Mouse (Mus musculus): ENCODE results near the gene Snrnp25.

Snrnp25 gene

GRCm38 (mm10) chr11:32244064-32244463 lies 38.8 kb downstream of the Snrnp25 start:
- in situ Hi-C loops (cut with MboI): no loop called here

- in situ Hi-C loops (cut with MboI): no loop called here
These were observed 39.4 kb downstream of the Snrnp25 start for GRCm38 (mm10) chr11:32244617-32245016.

DNA sequence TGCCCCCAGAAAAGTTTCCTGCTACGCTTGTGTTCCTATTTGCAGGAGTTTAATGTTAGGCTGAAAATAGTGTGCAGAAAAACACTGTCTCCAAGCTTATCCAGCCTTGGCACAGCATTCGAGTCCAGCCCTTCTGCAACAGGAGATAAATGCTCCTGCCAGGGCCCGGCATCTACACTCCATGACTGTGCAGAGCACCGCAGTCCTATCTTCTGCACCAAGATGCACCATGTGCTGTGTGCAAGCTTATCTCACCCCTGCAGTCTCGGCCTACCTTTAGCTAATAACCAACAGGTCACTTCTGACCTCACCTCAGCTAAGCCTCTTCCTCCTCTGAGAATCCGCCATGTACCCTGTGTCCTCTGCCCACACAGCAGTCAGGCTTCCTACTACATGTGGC lies 40.4 kb downstream of the Snrnp25 start:
- in situ Hi-C loops (cut with MboI): no loop called here

- in situ Hi-C loops (cut with MboI): no loop called here
These were observed 41.9 kb downstream of the Snrnp25 start for GRCm38 (mm10) chr11:32247068-32247467.

DNA sequence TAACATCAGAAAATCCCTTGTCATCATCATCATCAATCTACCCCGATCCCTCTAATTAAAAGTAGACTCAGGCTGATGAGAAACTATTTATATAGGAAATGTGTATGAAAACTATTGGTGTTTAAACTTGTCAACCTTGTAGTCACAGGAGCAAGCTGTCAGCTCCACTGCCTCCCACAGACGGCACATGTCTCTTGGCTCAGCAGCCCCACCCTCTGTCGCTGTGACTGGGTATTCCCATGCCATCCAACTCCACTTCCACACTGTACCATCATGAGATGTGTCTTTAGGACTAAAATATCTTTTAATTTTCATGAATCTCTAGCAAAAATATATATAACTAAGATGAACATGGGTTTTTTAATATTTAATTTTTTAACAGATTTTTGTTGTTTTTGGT lies 43.1 kb downstream of the Snrnp25 start:
- in situ Hi-C loops (cut with MboI): no loop called here

GRCm38 (mm10) chr11:32250880-32251763 lies 45.9 kb downstream of the Snrnp25 start:
- in situ Hi-C loops (cut with MboI): no loop called here

- in situ Hi-C loops (cut with MboI): no loop called here
These were observed 47.9 kb downstream of the Snrnp25 start for GRCm38 (mm10) chr11:32253121-32253520.

- in situ Hi-C loops (cut with MboI): no loop called here
These were observed 50.9 kb downstream of the Snrnp25 start for GRCm38 (mm10) chr11:32256146-32256545.

GRCm38 (mm10) chr11:32256566-32256965 lies 51.4 kb downstream of the Snrnp25 start:
- in situ Hi-C loops (cut with MboI): no loop called here

Data from mature B cell (primary cell).